Mouse (Mus musculus) urinary bladder, postnatal 4 days (tissue): ENCODE data around the gene Cdh13.

Experiments used
- DNase-seq, 2 experiments: peaks; one replicate each; pipeline ENCODE4 v3.0.0; 2021 to 2022; ENCODE audit warnings: low spot score in 2 of 2

The Cdh13 gene

GRCm38 (mm10) chr8:118937412-118937811 lies 653.9 kb downstream of the Cdh13 start:
- no peak for DNase-seq

GRCm38 (mm10) chr8:118938025-118938424 lies 654.5 kb downstream of the Cdh13 start:
- DNase-seq: no peak

GRCm38 (mm10) chr8:118951766-118952741 lies 668.5 kb downstream of the Cdh13 start:
- DNase-seq: no peak

GRCm38 (mm10) chr8:118956109-118956508 lies 672.6 kb downstream of the Cdh13 start:
- no peak for DNase-seq

GRCm38 (mm10) chr8:118961877-118962545 lies 678.5 kb downstream of the Cdh13 start:
- no peak for DNase-seq

- no peak for DNase-seq
These were observed 681.7 kb downstream of the Cdh13 start for GRCm38 (mm10) chr8:118965101-118965840.

- DNase-seq: no peak
These were observed 685.4 kb downstream of the Cdh13 start for GRCm38 (mm10) chr8:118968896-118969295.

GRCm38 (mm10) chr8:118979800-118980199 lies 696.3 kb downstream of the Cdh13 start:
- no peak for DNase-seq

- DNase-seq: no peak
These were observed 700.2 kb downstream of the Cdh13 start for GRCm38 (mm10) chr8:118983724-118984123.

GRCm38 (mm10) chr8:118986796-118987195 lies 703.3 kb downstream of the Cdh13 start:
- no peak for DNase-seq

GRCm38 (mm10) chr8:118995641-118996188 lies 712.2 kb downstream of the Cdh13 start:
- no peak for DNase-seq

- DNase-seq: no peak
These were observed 717.1 kb downstream of the Cdh13 start for GRCm38 (mm10) chr8:119000595-119000994.

- no peak for DNase-seq
These were observed 721.3 kb downstream of the Cdh13 start for GRCm38 (mm10) chr8:119004821-119005220.

GRCm38 (mm10) chr8:119018675-119019074 lies 735.1 kb downstream of the Cdh13 start:
- DNase-seq: no peak

GRCm38 (mm10) chr8:119020781-119021180 lies 737.2 kb downstream of the Cdh13 start:
- DNase-seq: no peak

- DNase-seq: no peak
These were observed 737.9 kb downstream of the Cdh13 start for GRCm38 (mm10) chr8:119021478-119021877.

GRCm38 (mm10) chr8:119022301-119022870 lies 738.9 kb downstream of the Cdh13 start:
- DNase-seq: no peak

GRCm38 (mm10) chr8:119033398-119033797 lies 749.9 kb downstream of the Cdh13 start:
- no peak for DNase-seq

GRCm38 (mm10) chr8:119034037-119034436 lies 750.5 kb downstream of the Cdh13 start:
- DNase-seq: no peak

GRCm38 (mm10) chr8:119035126-119035525 lies 751.6 kb downstream of the Cdh13 start:
- DNase-seq: no peak

GRCm38 (mm10) chr8:119037571-119037970 lies 754.0 kb downstream of the Cdh13 start:
- no peak for DNase-seq
